Mouse (Mus musculus) embryonic facial prominence, embryonic 14.5 days (tissue): ENCODE measurements at regions not wholly inside any gene's neighbourhood (a gene's known extent, or its start where the extent isn't known, plus 50 kb on each side); places are given as distances from the start of the nearest gene placed in this dataset.
A peak's percentile ranks its signal among the peaks of the same experiment; 100 is the strongest.

ENCODE experiments used
- ATAC-seq: fragments of 200-750 bp; cut with Nextera tagmentation; 2 replicates; pipeline ENCODE4 v1.8.0; 2017; ENCODE audit warnings: low read depth, moderate number of reproducible peaks, moderate TSS enrichment
- DNase-seq: peaks from one replicate; pipeline ENCODE4 v3.0.0-alpha.2; 2015; ENCODE audit warnings: low spot score
- H3K27ac ChIP-seq: fragments of 300-500 bp; sonication (generic); replicated peaks from 2 replicates; pipeline ENCODE4 v1.5.1; 2014; ENCODE audit warnings: low read depth, mild to moderate bottlenecking, low read length, moderate library complexity
- H3K27me3 ChIP-seq: fragments of 300-500 bp; sonication (generic); replicated peaks from 2 replicates; pipeline ENCODE4 v1.6.1; 2014; ENCODE audit warnings: low read length; ENCODE audit not compliant: control insufficient read depth, insufficient read depth
- H3K36me3 ChIP-seq: fragments of 300-500 bp; sonication (generic); 2 replicates; pipeline ENCODE4 v1.6.1; 2014; ENCODE audit warnings: low read length, mixed read lengths; ENCODE audit not compliant: control insufficient read depth, insufficient read depth
- H3K4me1 ChIP-seq: fragments of 300-500 bp; sonication (generic); 2 replicates; pipeline ENCODE4 v1.6.1; 2014; ENCODE audit warnings: antibody characterized with exemption, low read length; ENCODE audit not compliant: control insufficient read depth, insufficient read depth
- H3K4me2 ChIP-seq: fragments of 300-500 bp; sonication (generic); 2 replicates; pipeline ENCODE4 v1.6.1; 2014; ENCODE audit warnings: low read depth, mild to moderate bottlenecking, low read length, moderate library complexity, mixed read lengths
- H3K4me3 ChIP-seq: fragments of 300-500 bp; sonication (generic); 2 replicates; pipeline ENCODE4 v1.5.1; 2014; ENCODE audit warnings: low read depth, mild to moderate bottlenecking, low read length
- H3K9ac ChIP-seq: fragments of 300-500 bp; sonication (generic); 2 replicates; pipeline ENCODE4 v1.6.1; 2014; ENCODE audit warnings: low read depth, mild to moderate bottlenecking, low read length, moderate library complexity, mixed read lengths
- H3K9me3 ChIP-seq: fragments of 300-500 bp; sonication (generic); 2 replicates; pipeline ENCODE4 v1.6.1; 2016; ENCODE audit warnings: low read length; ENCODE audit not compliant: control insufficient read depth
- WGBS: fragments of 180-500 bp; shearing (Covaris S2); extraction: QIAGEN DNeasy Blood & Tissue Kit; methylation state at CpG from one replicate; pipeline ENCODE4 v1.1.7; 2014; 5-methylcytosine and 5-hydroxymethylcytosine counted together

- 59% methylated on average over 4 of the region's 4 CpGs for WGBS
These were observed 220.7 kb downstream of the Fam76b start for GRCm38 (mm10) chr9:14048224-14048623.

GRCm38 (mm10) chr9:14053704-14054103 lies 221.2 kb upstream of the Sesn3 start:
- DNase-seq (no peak), ATAC-seq (no peak)
- no peak overlapping the region for H3K4me2 ChIP-seq
- no peaks in the 10 kb centered on the region for H3K36me3 ChIP-seq
- WGBS = 18% methylated on average over 2 of the region's 2 CpGs
- H3K9me3 ChIP-seq = no peaks in the 10 kb centered on the region
- H3K27me3 ChIP-seq = no peaks in the 10 kb centered on the region
- H3K27ac ChIP-seq = no peak overlapping the region
- H3K9ac ChIP-seq = no peak overlapping the region
- peaks cover 18% of the 10 kb centered on the region for H3K4me1 ChIP-seq
- H3K4me3 ChIP-seq = no peak overlapping the region

More at GRCm38 (mm10) chr9:14048224-14048623, 220.7 kb downstream of the Fam76b start:
- no peaks in the 10 kb centered on the region; the same call in 1 of the 2 replicates for H3K4me1 ChIP-seq
- H3K9me3 ChIP-seq = no peaks in the 10 kb centered on the region
- no peak overlapping the region for H3K4me2 ChIP-seq
- H3K36me3 ChIP-seq = no peaks in the 10 kb centered on the region
- no peak overlapping the region for H3K4me3 ChIP-seq
- H3K9ac ChIP-seq = no peak overlapping the region
- DNase-seq = no peak
- no peak overlapping the region for H3K27ac ChIP-seq
- H3K27me3 ChIP-seq = no peaks in the 10 kb centered on the region
- ATAC-seq = no peak

GRCm38 (mm10) chr9:14056410-14057172 lies 218.3 kb upstream of the Sesn3 start:
- H3K27me3 ChIP-seq = no peaks in the 10 kb centered on the region
- 75% methylated on average over 10 of the region's 10 CpGs for WGBS
- H3K9me3 ChIP-seq = no peaks in the 10 kb centered on the region
- no peak overlapping the region for H3K27ac ChIP-seq
- no peak overlapping the region for H3K4me3 ChIP-seq
- H3K9ac ChIP-seq = no peak overlapping the region
- H3K4me1 ChIP-seq = peaks cover 30% of the 10 kb centered on the region
- H3K4me2 ChIP-seq = no peak overlapping the region
- DNase-seq (no peak), ATAC-seq (no peak)
- H3K36me3 ChIP-seq = no peaks in the 10 kb centered on the region

GRCm38 (mm10) chr9:14058592-14059227 lies 216.2 kb upstream of the Sesn3 start:
- ATAC-seq = peak; percentile 88
- Histone ChIP-seq H3K27me3 (no peaks in the 10 kb centered on the region), H3K9me3 (no peaks in the 10 kb centered on the region), H3K4me3 (no peak overlapping the region), H3K4me1 (peaks cover 39% of the 10 kb centered on the region), H3K36me3 (no peaks in the 10 kb centered on the region), H3K9ac (no peak overlapping the region), H3K27ac (peak overlapping the region; percentile 77), H3K4me2 (no peak overlapping the region)
- WGBS = 14% methylated on average over 5 of the region's 5 CpGs
- DNase-seq = peak; percentile 82

GRCm38 (mm10) chr9:14059228-14059779 lies 215.6 kb upstream of the Sesn3 start:
- peak; percentile 62 for ATAC-seq
- no peak overlapping the region for H3K4me2 ChIP-seq
- H3K27me3 ChIP-seq = no peaks in the 10 kb centered on the region
- H3K9me3 ChIP-seq = no peaks in the 10 kb centered on the region
- WGBS = 24% methylated on average over 7 of the region's 7 CpGs
- no peaks in the 10 kb centered on the region for H3K36me3 ChIP-seq
- DNase-seq = peak; percentile 78
- no peak overlapping the region for H3K9ac ChIP-seq
- H3K4me1 ChIP-seq = peaks cover 40% of the 10 kb centered on the region
- H3K4me3 ChIP-seq = no peak overlapping the region
- peak overlapping the region; percentile 77 for H3K27ac ChIP-seq

GRCm38 (mm10) chr9:14060257-14060656 lies 214.6 kb upstream of the Sesn3 start:
- 93% methylated on average over 2 of the region's 2 CpGs for WGBS
- Histone ChIP-seq H3K4me2 (no peak overlapping the region), H3K27me3 (no peaks in the 10 kb centered on the region), H3K9me3 (no peaks in the 10 kb centered on the region), H3K9ac (no peak overlapping the region), H3K36me3 (no peaks in the 10 kb centered on the region), H3K27ac (peak overlapping the region; percentile 77; the same call in 1 of the 2 replicates), H3K4me1 (peaks cover 40% of the 10 kb centered on the region), H3K4me3 (no peak overlapping the region)
- DNase-seq (no peak), ATAC-seq (no peak)

- H3K4me1 ChIP-seq = peaks cover 40% of the 10 kb centered on the region
- no peak overlapping the region for H3K27ac ChIP-seq
- DNase-seq = no peak
- H3K4me2 ChIP-seq = no peak overlapping the region
- 61% methylated on average over 5 of the region's 5 CpGs for WGBS
- H3K4me3 ChIP-seq = no peak overlapping the region
- H3K27me3 ChIP-seq = no peaks in the 10 kb centered on the region
- no peak overlapping the region for H3K9ac ChIP-seq
- no peak for ATAC-seq
- H3K36me3 ChIP-seq = no peaks in the 10 kb centered on the region
- peaks cover 9% of the 10 kb centered on the region; the same call in 1 of the 2 replicates for H3K9me3 ChIP-seq
These were observed 213.5 kb upstream of the Sesn3 start for GRCm38 (mm10) chr9:14061389-14061788.

- Histone ChIP-seq H3K4me3 (no peak overlapping the region), H3K9ac (no peak overlapping the region), H3K27me3 (no peaks in the 10 kb centered on the region), H3K4me1 (peaks cover 35% of the 10 kb centered on the region), H3K4me2 (no peak overlapping the region), H3K36me3 (no peaks in the 10 kb centered on the region), H3K9me3 (peaks cover 9% of the 10 kb centered on the region; the same call in 1 of the 2 replicates), H3K27ac (no peak overlapping the region)
- DNase-seq (no peak), ATAC-seq (no peak)
- 67% methylated on average over 9 of the region's 9 CpGs for WGBS
These were observed 213.0 kb upstream of the Sesn3 start for GRCm38 (mm10) chr9:14061840-14062239.
